Mouse (Mus musculus) liver, embryonic 14.5 days (tissue): ENCODE results near the gene Papln.

Experiments
- CTCF ChIP-seq: IDR thresholded peaks from 2 replicates; pipeline ENCODE4 v1.5.1; 2016; ENCODE audit warnings: antibody characterized with exemption, low read depth, control low read depth
- EP300 ChIP-seq: IDR thresholded peaks from 2 replicates; pipeline ENCODE4 v1.6.1; 2016; ENCODE audit warnings: antibody characterized with exemption, low read depth

- TF ChIP-seq CTCF (no peak), EP300 (no peak)
Observed at GRCm38 (mm10) chr12:83780181-83780580, 16.7 kb downstream of the Papln start.
